Mouse (Mus musculus) ovary, postnatal 10 days (tissue): Measurements from ENCODE around the gene Dtx4.
"Not testable (repeated sequence)": the region's sequence is repeated elsewhere in the genome, so short reads cannot be mapped to it uniquely, and the experiment has no call there.

ENCODE experiments used
- DNase-seq: peaks from one replicate; pipeline ENCODE4 v3.0.0; 2022; ENCODE audit warnings: low spot score

Dtx4 gene

GRCm38 (mm10) chr19:12501370-12502347, at the start of gene Dtx4:
Gene Dtx4, minus strand, starts transcription at chr19:12501454.
- peak; percentile 87 for DNase-seq

GRCm38 (mm10) chr19:12550005-12550942, 49.0 kb upstream of the Dtx4 start:
- no peak for DNase-seq

GRCm38 (mm10) chr19:12549166-12549565, 47.9 kb upstream of the Dtx4 start:
- no peak for DNase-seq

GRCm38 (mm10) chr19:12545440-12545839, 44.2 kb upstream of the Dtx4 start, which contains the start of gene Fam111a:
Gene Fam111a, plus strand, starts transcription at chr19:12545740.
- not testable (repeated sequence) for DNase-seq

- no peak for DNase-seq
Measured at GRCm38 (mm10) chr19:12541644-12542043, 40.4 kb upstream of the Dtx4 start.

- no peak for DNase-seq
Measured at GRCm38 (mm10) chr19:12540727-12541126, 39.5 kb upstream of the Dtx4 start.

- DNase-seq, result no peak
Measured at GRCm38 (mm10) chr19:12539975-12540374, 38.7 kb upstream of the Dtx4 start.

- no peak for DNase-seq
Measured at GRCm38 (mm10) chr19:12537168-12537567, 35.9 kb upstream of the Dtx4 start.

- DNase-seq, result no peak
Measured at GRCm38 (mm10) chr19:12523377-12523776, 22.1 kb upstream of the Dtx4 start.

- no peak for DNase-seq
Measured at GRCm38 (mm10) chr19:12518541-12518890, 17.3 kb upstream of the Dtx4 start.

- peak; percentile 35 for DNase-seq
Measured at GRCm38 (mm10) chr19:12517671-12518540, 16.7 kb upstream of the Dtx4 start.

- DNase-seq, result no peak
Measured at GRCm38 (mm10) chr19:12514621-12515020, 13.4 kb upstream of the Dtx4 start.

- no peak for DNase-seq
Measured at GRCm38 (mm10) chr19:12502756-12503155, 1.5 kb upstream of the Dtx4 start.

GRCm38 (mm10) chr19:12500881-12501311, 358 bp downstream of the Dtx4 start:
- no peak for DNase-seq

GRCm38 (mm10) chr19:12500124-12500523, 1.1 kb downstream of the Dtx4 start:
- DNase-seq, result no peak

- DNase-seq, result no peak
Measured at GRCm38 (mm10) chr19:12499485-12499884, 1.8 kb downstream of the Dtx4 start.

GRCm38 (mm10) chr19:12498941-12499340, 2.3 kb downstream of the Dtx4 start:
- no peak for DNase-seq

GRCm38 (mm10) chr19:12498321-12498720, 2.9 kb downstream of the Dtx4 start:
- DNase-seq, result no peak

GRCm38 (mm10) chr19:12497909-12498308, 3.3 kb downstream of the Dtx4 start:
- DNase-seq, result no peak

GRCm38 (mm10) chr19:12496241-12496640, 5.0 kb downstream of the Dtx4 start:
- DNase-seq, result no peak

GRCm38 (mm10) chr19:12494972-12495535, 6.2 kb downstream of the Dtx4 start:
- no peak for DNase-seq
